Mouse (Mus musculus): ENCODE data around the gene Cbx2.

Cbx2 gene

GRCm38 (mm10) chr11:119014455-119014854 lies 8.3 kb upstream of the Cbx2 start:
- DNase-seq (ENCODE audit: low read depth in 2 of 2, low spot score in 2 of 2): no peak

- DNase-seq (ENCODE audit: low read depth in 2 of 2, low spot score in 2 of 2): no peak
These were observed 5.3 kb upstream of the Cbx2 start for GRCm38 (mm10) chr11:119017506-119017905.

GRCm38 (mm10) chr11:119021180-119021579 lies 1.6 kb upstream of the Cbx2 start:
- DNase-seq (ENCODE audit: low read depth in 2 of 2, low spot score in 2 of 2): no peak

GRCm38 (mm10) chr11:119022068-119022894 lies 481 bp upstream of the Cbx2 start:
- DNase-seq (ENCODE audit: low read depth in 2 of 2, low spot score in 2 of 2): no peak

GRCm38 (mm10) chr11:119023616-119023980 lies 836 bp downstream of the Cbx2 start:
- DNase-seq (ENCODE audit: low read depth in 2 of 2, low spot score in 2 of 2): no peak

- no peak for DNase-seq (ENCODE audit: low read depth in 2 of 2, low spot score in 2 of 2)
These were observed 1.5 kb downstream of the Cbx2 start for GRCm38 (mm10) chr11:119024260-119024659.

- no peak for DNase-seq (ENCODE audit: low read depth in 2 of 2, low spot score in 2 of 2)
These were observed 3.4 kb downstream of the Cbx2 start for GRCm38 (mm10) chr11:119026203-119026602.

- peak; percentile 77 to 87 for DNase-seq (ENCODE audit: low read depth in 2 of 2, low spot score in 2 of 2)
These were observed 11.3 kb downstream of the Cbx2 start for GRCm38 (mm10) chr11:119033874-119034558.

- DNase-seq (ENCODE audit: low read depth in 2 of 2, low spot score in 2 of 2): no peak
These were observed 11.9 kb downstream of the Cbx2 start for GRCm38 (mm10) chr11:119034635-119035034.

GRCm38 (mm10) chr11:119035094-119035685 lies 12.4 kb downstream of the Cbx2 start:
- DNase-seq (ENCODE audit: low read depth in 2 of 2, low spot score in 2 of 2): no peak

- DNase-seq (ENCODE audit: low read depth in 2 of 2, low spot score in 2 of 2): no peak
These were observed 13.0 kb downstream of the Cbx2 start for GRCm38 (mm10) chr11:119035686-119036165.

- DNase-seq (ENCODE audit: low read depth in 2 of 2, low spot score in 2 of 2): no peak
These were observed 13.7 kb downstream of the Cbx2 start for GRCm38 (mm10) chr11:119036447-119036846.

- DNase-seq (ENCODE audit: low read depth in 2 of 2, low spot score in 2 of 2): no peak
These were observed 14.4 kb downstream of the Cbx2 start for GRCm38 (mm10) chr11:119036934-119037779.

GRCm38 (mm10) chr11:119037780-119038401 lies 15.1 kb downstream of the Cbx2 start:
- no peak for DNase-seq (ENCODE audit: low read depth in 2 of 2, low spot score in 2 of 2)

- DNase-seq (ENCODE audit: low read depth in 2 of 2, low spot score in 2 of 2): no peak
These were observed 16.2 kb downstream of the Cbx2 start for GRCm38 (mm10) chr11:119038744-119039484.

GRCm38 (mm10) chr11:119039732-119040512 lies 17.2 kb downstream of the Cbx2 start:
- DNase-seq (ENCODE audit: low read depth in 2 of 2, low spot score in 2 of 2): no peak

- DNase-seq (ENCODE audit: low read depth in 2 of 2, low spot score in 2 of 2): peak; percentile 96 to 97
These were observed 18.0 kb downstream of the Cbx2 start, which contains the start of gene Cbx8 for GRCm38 (mm10) chr11:119040600-119041324. Gene Cbx8, minus strand, starts transcription at chr11:119040969.

GRCm38 (mm10) chr11:119041325-119041716 lies 18.6 kb downstream of the Cbx2 start:
- DNase-seq (ENCODE audit: low read depth in 2 of 2, low spot score in 2 of 2): no peak

Measured in CD8-positive naive resting alpha-beta T cell, adult 2 months (primary cell).